Mouse (Mus musculus): ENCODE results near the gene Vax1.

Vax1 gene

DNA sequence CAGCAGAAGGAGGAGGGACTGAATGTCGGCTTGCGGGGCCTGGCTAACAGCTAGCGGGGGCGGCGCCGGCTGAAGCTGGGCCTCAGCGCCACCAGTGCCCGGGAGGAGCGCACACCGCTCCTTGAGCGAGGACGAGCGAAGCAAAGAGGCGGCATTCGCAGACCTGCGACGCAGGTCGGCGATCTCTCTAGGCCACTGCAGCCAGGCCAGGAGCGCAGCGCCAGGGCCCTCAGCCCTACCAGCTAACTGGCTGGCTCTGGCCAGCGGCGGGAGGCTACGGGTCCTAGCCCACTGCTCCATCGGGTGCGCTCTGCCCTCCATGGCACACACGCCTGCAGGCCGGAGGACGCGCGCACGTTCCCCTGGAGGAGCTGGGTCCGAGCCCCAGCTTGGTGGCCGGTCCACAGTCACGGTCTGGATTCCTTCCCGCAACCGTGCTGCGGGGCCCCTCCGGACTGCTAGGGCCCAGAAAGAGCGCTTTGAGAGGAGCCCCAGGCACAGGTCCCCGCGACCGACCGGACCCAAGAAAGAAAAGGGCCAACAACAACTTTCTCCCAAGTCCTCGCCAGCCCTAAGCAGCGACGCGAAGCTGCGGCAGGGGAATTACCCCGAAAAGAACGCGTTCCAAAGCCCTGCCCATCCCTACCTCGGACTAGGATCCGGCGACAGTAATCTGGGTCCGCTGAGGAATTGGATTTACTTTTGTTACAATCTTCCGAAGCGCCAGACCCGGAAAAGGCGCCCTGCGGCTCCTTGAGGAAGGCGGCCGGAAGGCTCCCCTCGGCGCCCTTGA, 517 bp downstream of the Vax1 start:
- peak; percentile 62 for DNase-seq (ENCODE audit: low spot score)

DNA sequence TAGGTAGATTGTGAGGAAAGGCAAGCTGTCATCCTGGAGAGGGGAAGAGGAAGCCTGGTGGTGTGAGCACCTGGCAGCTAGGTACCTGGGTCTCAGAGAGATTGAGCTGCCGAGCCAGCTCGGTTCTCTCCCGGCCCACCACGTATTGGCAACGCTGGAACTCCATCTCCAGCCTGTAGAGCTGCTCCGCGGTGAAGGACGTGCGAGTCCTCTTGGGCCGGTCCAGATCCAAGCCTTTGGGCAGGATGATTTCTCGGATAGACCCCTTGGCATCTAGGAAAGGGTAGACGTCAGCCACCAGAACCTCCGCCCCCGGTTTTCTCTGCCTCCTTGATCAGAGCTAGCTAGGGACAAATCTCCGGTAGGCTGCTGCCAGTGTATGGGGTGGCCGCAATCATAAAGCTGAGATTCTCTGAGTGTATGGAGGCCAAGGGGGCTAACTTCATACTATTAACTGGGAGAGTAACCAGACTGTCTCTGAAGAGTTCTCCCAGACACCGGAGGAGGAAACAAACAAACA, 1.4 kb downstream of the Vax1 start:
- DNase-seq (ENCODE audit: low spot score): peak; percentile 31

DNA sequence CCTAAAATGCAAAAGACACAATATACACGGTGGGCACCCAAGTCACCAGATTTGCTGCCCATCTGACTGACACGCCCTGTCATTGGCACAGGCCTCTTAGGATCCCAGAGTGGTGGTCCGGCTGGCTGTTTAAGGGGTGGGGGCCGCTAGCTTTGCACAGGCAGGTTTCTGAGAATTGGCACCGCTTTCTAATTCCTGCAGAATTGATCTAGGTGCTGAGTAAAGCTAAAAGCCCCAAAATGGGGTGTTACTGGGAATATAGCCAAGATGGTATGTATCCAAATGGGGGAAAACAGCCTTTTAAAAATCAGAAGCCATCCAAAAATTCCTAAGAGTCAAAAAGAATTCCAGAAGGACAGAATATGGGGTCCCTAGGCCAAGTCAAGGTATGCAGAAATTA, 2.0 kb downstream of the Vax1 start:
- no peak for DNase-seq (ENCODE audit: low spot score)

DNA sequence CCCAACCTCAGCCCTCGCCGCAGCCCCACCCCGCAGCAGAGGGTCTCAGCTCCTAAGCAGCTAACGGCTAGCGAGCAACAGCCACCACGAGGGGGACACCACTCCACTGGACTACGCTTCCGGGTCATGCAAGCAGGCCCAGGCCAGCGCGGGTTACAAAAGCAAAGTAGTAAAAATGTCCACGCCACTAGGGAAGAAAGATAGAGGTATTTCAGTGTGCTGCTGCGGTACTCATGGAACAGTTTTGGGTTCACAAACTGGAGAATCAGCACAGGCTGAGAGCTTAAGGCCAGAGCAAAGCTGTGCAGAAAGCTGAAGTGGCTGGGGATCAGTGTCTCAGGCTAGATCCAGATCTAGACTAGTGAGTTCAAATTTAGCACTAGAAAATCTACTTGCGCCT, 3.0 kb downstream of the Vax1 start:
- DNase-seq (ENCODE audit: low spot score): peak; percentile 73

DNA sequence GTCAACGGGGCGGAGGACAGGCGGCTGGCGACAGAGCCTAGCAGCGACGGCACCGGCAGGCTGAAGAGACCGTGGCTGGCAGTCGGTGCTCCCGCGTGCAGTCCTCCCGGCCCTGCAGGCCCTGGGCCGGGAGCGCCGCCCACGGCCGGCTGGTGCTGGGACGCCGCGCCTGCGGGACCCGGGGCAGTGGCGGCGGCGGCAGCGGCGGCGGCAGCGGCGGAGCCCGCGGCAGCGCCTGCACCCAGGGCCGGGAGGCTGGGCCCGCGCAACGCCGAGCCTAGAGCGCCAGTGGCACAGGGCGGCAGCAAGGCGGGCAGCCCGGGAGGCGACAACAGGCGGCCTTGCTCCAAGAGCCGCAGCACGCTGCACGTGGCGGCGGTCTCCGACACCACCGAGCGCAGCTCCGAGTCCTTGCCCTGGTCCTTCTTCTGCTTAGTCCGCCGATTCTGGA, 3.5 kb downstream of the Vax1 start:
- DNase-seq (ENCODE audit: low spot score): peak; percentile 61

DNA sequence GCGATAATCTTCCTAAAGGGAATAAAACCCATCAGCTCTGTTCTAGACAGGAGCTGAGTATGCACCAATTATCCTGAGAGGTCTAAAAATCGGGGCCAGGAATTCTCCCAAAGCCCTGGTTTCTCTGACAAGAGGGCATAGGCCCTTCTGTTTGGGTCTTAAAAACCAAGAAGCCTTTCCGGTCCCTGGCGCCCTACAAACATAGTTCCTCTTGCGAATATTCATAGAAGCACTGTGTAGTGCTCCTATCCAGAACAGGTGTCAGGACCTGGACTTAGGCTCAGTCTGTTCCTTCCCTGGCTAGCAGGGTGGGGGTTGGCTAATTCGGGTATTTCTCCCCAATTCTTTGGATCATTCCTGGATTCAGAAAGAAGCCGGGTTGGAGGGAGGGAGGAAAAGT, 4.3 kb downstream of the Vax1 start:
- no peak for DNase-seq (ENCODE audit: low spot score)

DNA sequence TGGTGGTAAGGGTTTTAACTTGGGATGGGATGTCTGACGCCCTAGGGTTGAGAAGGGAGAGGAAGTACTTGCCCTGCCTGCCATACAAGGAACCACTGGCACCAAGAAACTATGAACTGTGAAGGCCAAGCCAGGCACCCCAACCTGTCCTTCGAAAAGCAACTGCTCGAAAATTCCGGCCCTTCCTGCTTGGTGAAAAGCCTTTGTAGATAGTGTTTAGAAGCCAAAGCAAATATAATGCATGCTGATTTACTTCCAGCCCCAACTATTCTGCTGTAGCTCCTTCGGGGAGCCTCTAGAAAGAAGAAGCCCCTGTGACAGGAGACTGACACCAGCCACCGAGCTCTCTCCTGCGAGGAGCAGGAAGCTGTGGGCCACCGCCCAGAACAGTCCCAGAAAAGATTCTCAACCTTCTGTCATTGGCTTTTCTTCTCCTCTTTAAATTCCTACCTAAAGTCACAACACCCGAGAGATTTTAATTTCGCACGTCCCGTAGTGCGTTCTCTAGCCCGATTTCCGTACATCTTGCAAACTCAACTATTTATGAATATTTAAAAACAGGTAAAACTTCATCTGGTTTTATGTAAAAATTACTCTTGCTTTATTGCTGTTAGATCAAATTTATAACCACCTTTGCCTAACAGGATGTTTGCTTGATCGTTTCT, 4.8 kb downstream of the Vax1 start:
- no peak for DNase-seq (ENCODE audit: low spot score)

DNA sequence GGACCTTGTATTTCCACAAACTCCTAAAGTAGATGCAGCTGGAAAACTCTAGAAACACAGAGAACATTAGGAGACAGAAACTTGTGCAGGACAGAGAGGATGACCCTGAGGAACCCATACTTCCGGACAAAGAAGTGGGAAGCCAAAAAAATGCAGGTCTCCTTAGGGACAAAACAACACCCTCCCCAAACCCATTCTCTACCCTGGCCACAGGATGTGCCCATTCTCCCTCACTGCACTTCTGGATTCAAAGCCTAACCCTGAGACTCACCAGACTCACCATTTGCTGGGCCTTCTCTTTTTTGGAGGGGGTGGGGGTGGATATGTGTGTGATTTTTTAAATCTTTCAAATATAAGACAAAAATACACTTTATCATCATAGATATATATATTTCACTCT, 5.7 kb downstream of the Vax1 start:
- no peak for DNase-seq (ENCODE audit: low spot score)

DNA sequence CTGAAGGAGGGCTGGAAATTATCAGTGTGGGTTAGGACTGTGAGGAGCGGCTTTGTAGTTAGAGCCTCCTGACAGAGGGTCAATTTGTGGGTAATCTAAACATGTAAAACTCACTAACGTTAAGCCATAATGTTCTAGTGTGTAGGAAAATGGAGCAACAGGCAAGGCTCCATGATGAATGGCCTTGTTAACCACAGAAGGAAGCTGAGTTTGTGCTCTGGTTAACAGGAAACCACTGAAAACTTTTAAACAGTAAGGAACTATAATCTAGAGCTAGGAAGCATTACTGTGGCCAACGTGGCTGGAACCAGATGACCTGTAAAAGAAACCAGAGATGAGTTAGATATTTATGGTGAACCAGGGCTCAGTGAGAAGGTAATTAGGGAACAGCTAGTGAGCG, 13.2 kb downstream of the Vax1 start:
- no peak for DNase-seq (ENCODE audit: low spot score)

DNA sequence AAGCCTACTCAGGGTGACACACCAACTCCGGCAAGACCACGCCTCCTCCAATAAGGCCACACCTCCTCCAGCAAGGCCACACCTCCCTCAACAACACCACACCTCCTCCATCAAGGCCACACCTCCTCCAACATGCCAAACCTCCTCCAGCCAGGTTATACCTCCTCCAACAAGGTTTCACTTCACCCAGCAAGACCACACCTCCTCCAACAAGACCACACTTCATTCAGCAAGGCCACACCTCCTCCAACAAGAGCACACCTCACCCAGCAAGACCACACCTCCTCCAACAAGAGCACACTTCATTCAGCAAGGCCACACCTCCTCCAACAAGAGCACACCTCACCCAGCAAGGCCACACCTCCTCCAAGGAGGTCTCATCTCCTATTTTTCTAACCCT, 15.7 kb downstream of the Vax1 start:
- no peak for DNase-seq (ENCODE audit: low spot score)

DNA sequence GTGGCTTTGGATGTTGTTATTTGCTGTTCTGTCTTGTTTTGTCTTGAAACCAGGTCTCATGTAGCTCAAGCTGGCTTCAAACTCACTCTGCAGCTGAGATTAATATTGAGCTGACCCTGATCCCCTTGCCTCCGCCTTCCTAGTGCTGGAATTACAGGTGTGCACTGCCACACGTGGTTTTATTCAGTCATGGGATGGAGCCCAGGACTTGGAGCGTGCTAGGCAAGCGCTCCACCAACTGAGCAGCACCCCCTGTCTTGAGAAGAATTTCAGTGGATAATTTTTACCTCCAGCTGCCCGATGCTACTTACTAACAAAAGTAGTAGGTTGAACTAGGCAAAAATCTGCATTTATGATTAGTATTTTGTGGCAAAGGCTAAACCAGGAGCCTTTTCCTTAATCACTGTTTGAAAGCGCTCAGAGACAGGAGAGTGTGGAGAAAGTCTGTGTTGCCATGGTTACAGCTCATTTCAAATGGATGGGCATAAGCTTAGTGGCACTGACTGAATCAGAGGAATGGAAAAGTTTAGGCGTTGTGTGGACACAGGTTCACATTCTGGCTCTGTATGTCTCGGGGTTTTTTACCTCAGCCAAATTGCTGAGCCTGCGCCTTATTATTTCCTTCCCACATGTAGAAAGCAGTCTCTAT, 24.2 kb downstream of the Vax1 start:
- no peak for DNase-seq (ENCODE audit: low spot score)

DNA sequence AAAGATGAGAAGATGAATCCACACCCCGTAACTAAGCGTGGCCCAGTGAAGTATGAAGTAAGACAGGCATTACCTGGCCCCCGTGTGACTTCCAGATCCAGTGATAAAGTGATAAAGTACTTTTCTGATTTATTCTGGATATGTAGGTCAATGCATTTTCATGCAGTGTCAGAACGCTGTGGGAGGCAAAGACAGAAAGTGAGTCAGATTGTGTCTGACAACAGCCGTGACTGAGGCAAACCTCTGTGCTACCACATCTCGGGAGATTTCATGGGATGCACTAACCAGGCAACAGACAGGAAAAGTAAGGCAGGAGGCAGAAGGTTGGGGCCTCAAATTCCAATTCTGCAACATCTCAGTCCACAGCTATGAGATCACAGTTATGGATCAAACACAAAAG, 24.8 kb downstream of the Vax1 start:
- DNase-seq (ENCODE audit: low spot score): no peak

DNA sequence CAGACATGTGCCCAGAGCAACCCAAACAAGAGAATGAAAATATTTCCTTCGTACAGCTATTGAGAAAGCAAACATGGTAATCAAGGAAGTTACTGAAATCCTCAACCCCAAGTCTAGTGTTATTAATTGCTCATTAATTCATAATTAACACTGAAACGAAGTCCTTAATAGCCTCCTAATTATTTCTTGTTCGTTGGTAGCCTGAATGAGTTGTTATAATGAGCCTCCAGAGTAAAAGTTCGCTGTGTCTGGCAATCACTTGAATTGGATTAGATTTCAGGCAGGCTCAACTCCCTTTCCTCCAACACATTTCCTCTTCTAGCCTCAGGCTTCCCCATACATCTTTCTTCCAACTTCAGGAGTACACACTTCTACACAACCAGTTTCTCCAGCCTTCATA, 27.6 kb downstream of the Vax1 start:
- DNase-seq (ENCODE audit: low spot score): no peak

DNA sequence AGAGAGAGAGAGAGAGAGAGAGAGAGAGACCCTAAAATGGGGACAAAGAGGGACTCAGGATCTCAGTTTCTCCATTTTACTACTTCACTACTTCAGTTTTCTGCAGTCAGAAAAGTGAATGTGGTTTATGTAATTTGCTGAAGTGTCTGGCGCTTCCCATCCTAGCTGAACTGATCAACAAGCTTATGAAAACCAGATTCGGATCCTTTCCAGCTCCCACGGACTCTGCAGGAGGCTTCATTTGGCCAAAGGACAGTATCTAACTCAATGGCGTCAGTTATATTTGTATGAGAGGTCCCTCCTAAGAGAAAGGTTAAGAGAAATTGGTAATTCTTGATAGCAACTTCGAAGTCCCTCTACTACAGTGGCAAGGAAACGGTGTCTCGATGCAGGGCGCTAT, 34.5 kb downstream of the Vax1 start:
- no peak for DNase-seq (ENCODE audit: low spot score)

DNA sequence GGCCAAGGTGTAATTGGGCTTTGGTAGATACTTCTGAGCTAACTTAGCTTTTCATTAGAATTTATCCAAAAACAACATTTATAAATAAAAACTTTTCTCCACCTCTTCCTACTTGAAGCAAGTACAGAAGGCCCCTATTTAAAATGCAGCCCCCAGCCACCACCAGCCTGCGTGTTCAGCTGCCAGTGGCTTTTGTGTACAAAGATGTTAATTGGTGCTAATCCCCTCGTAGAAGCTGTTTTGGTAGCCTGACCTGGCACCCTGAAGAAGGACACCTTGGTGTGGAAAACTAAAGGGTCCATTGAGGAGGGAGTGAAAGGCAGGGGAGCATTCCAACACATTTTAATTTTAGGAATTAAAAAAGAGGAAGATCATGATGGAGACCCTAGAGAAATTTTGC, 34.9 kb downstream of the Vax1 start:
- DNase-seq (ENCODE audit: low spot score): peak; percentile 33

DNA sequence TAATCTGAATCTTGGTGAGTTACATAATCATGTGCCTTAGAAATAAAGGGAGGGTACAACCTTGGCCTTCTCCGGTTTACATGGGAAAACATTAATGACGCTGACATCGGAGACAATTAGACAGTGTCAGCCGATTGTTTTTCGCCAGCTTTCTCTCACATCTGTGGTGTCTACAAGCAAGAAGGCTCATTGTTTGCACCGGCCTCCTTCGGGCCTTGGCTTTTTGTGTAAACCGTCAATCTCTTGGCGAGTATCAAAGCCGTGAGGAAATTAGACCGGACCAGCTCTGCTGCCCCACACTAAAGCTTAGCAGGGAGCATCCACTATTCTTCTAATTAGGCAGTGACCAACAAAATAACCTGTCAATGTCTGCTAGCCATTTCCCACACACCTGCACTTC, 36.7 kb downstream of the Vax1 start:
- DNase-seq (ENCODE audit: low spot score): peak; percentile 73

DNA sequence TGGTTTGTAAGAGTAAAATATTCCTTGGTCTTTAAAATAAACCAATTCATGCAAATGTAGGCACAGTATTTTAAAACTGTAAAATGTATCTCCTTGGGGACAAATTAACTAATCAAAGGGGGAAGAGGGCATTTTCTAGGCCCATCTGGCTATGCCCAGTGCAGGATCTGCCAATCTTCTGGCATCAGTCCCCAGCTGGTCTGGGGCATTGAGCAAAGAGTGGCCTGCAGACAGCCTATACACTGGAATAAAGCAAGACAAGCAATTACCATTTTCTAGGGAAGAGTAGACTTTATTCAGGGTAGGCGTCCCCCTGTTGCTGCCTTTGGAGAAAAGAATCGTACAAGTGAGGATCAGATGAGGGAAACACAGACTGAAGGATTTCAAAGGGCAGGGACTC, 40.2 kb downstream of the Vax1 start:
- no peak for DNase-seq (ENCODE audit: low spot score)

DNA sequence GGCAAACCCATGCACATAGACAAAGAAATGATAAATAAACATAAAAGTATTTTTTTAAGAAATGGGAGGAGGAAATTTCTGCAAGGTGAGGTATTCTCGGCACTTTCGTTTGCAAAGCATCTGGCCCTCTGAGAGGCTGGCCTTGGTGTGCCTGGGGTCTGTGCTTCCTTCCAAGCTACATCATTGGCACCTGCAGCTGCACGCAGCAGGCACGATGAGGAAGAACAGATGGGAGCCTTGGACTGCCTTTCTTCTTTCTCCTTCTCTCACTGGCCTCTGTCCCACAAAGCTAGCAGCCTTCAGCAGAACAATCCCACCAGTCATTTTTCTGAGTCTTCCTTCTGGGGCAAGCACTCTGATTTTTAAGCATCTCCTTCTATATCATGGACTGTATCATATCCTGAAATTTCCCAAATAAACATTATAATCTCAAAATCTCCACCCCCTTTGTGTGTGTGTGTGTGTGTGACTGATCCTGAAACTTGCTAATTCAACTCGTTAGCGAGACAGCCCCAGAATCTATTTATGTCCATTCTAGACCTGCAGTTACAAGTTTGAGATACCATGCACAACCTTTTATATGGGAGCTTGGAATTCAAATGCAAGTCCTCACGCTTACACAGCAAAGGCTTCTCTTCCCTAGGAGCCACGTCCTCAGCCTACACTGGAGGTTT, 41.2 kb downstream of the Vax1 start:
- DNase-seq (ENCODE audit: low spot score): no peak

DNA sequence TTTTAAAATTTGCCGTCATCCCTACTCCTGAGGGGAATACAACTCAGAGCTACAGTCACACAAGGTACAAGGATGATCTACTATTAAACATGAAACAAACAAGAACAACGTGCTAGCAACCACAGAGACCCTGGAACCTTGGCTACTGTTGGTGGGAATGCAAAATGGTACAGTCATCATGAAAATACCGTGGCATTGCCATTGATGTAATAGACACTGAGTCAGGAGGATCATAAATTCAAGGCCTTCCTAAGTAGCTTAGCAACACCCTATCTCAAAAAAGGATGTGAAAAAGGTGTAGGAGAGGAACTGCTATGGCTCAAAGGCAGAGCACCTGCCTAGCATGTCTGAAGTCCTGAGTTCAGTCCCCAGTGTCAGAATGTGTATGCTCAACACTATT, 42.4 kb downstream of the Vax1 start:
- DNase-seq (ENCODE audit: low spot score): no peak

Data from retina, embryonic 14.5 days (tissue).